Mouse (Mus musculus) duodenum, adult 2 months (tissue): ENCODE data around the gene Shank2. TPM values are rescaled to one million over a fixed set of nuclear protein-coding genes. Genes with fewer than 3 reads are reported as not detected.

Experiments used
- polyA plus RNA-seq: library from polyadenylated mRNA; depleted of rRNA; stranded (reverse); fragments of >200 nt; gene quantifications from 2 replicates; pipeline ENCODE4 v1.2.3, GENCODE M21; 2012; ENCODE audit warnings: low replicate concordance; rRNA removed

Shank2 gene
- polyA plus RNA-seq = 1.8 and 4.8 TPM in 2 replicates

GRCm38 (mm10) chr7:144001628-144002027 lies at the start of gene Shank2:
Shank2 (plus strand) TSS chr7:144001928.

GRCm38 (mm10) chr7:144470545-144471059 lies 468.9 kb downstream of the Shank2 start, which contains the start of gene Cttn:
Cttn (minus strand) TSS chr7:144471009.

Other genes with a start within 250 kb of the Shank2 start
- 16.8 and 23.8 TPM in 2 replicates for gene Osbpl5, start 244.9 kb upstream of the Shank2 start, polyA plus RNA-seq
- gene Mrgprg, start 234.9 kb upstream of the Shank2 start, polyA plus RNA-seq = not detected in 2 replicates
- gene Mrgpre, start 217.4 kb upstream of the Shank2 start, polyA plus RNA-seq = 1.3 and 1.4 TPM in 2 replicates
- gene Nadsyn1, start 179.1 kb upstream of the Shank2 start, polyA plus RNA-seq = 46.5 and 59.1 TPM in 2 replicates
- 80.9 and 106 TPM in 2 replicates for gene Dhcr7, start 178.8 kb upstream of the Shank2 start, polyA plus RNA-seq
- gene Gm498, start 135.1 kb upstream of the Shank2 start, polyA plus RNA-seq = not detected in 2 replicates